Comparison of ENCODE assay signal across 18 mouse cellular contexts in the genomic region with DNA sequence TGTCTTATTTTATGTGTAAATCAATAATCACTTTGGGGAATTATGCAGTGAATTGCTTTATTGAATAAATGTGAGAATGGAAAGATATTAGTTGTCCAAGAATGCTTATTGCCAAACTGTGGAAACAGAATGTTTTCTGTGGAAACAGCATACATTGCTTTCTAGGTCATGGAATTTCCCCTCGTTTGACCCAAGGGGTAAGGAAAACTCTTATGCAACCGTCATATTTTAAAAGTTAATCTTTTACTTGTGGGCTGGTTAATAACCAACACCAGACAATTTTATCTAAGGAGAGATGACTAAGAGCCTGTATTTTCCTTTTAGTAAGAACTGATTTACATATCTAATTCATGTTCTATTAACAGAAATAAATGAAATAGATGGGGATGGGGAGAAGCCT.
"Had no signal": no experiment of that assay in that cellular context is flagged by ENCODE, and none has a peak within 500 bp of the region (broad histone marks: within the 10 kb centered on the region; RNA-seq: fewer than 3 reads in every experiment).

No protein-coding gene starts in this region.

- H3K9ac ChIP-seq: liver, embryonic 14.5 days; midbrain, embryonic 13.5 days; neural tube, embryonic 13.5 days had no signal

- H3K4me3 ChIP-seq: left cerebral cortex, adult 2 months; megakaryocyte, embryonic 14.5 days; midbrain, embryonic 10.5 days; midbrain, embryonic 13.5 days; myocyte; neural tube, embryonic 13.5 days had no signal

- H3K27ac ChIP-seq: hindbrain, postnatal 0 days; left cerebral cortex, adult 2 months; liver, embryonic 14.5 days; midbrain, embryonic 10.5 days; midbrain, embryonic 13.5 days; neural tube, embryonic 13.5 days had no signal

- H3K4me2 ChIP-seq: midbrain, embryonic 13.5 days; neural tube, embryonic 13.5 days had no signal

- H3K36me3 ChIP-seq: midbrain, embryonic 10.5 days; midbrain, embryonic 13.5 days; neural tube, embryonic 13.5 days had no signal

- ATAC-seq: hindbrain, postnatal 0 days; intestine, embryonic 16.5 days; midbrain, embryonic 13.5 days; midbrain, embryonic 16.5 days had no signal

- DNase-seq: layer of hippocampus, postnatal 36 days; lung, adult 2 months; lung, postnatal 36 days; retina, postnatal 1 day; right cerebral cortex, postnatal 25 days; spleen, adult 18-20 months; thymus, adult 18-20 months; thymus, postnatal 36 days had no signal

- H3K4me1 ChIP-seq: midbrain, embryonic 10.5 days; midbrain, embryonic 13.5 days; neural tube, embryonic 13.5 days had no signal

- H3K9me3 ChIP-seq: megakaryocyte, embryonic 14.5 days; midbrain, embryonic 10.5 days; midbrain, embryonic 13.5 days; neural tube, embryonic 13.5 days had no signal
